Mouse (Mus musculus) cerebellum, postnatal 10 days (tissue): ENCODE results near the gene Mdga2.

ENCODE experiments used
- DNase-seq, 2 experiments: peaks; one replicate each; pipeline ENCODE4 v3.0.0; 2021; ENCODE audit warnings: mixed read lengths in 2 of 2

The Mdga2 gene

DNA sequence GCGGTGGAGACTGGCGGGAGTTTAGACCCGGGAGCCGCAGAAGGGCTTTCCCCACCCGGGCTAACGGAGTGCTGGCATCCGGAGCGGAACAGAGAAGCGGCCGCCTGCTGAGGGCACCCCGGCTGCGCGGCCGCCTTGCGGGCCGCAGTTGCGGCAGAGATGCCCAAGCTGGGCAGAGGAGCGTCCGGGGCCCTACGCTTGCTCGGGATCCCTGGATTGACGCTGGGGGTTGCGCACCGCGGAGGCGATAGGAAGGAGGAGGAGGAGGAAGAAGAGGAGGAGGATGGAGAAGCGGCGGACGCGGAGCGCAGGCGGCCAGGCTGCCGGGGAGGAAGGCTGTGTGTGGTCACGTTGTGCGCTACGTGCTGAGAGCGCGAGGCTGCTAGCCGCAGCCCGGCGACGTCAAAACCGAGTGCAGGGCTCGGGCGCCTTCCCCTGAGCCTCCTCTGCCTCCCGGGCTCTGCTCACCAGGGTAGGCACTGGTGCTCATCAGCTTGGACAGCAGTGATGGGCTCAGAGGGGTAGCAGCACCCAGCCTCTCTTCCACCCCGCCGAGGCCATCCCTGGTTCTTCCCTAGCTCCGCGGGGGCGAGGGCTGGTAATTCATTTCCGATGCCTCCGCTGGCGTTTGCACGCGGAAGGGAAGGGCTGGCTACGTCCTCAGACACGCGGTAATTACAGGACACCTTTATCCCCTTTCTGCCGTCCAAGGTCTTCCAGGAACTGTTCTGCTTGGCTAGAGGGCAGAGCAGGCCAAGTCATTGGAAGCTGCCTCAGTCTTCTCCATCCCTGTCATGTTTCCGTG is at the start of gene Mdga2:
TSS of gene Mdga2 (minus strand) at position 329 of the 805 bp plus-strand sequence.
- peak; percentile 65 to 66 for DNase-seq

DNA sequence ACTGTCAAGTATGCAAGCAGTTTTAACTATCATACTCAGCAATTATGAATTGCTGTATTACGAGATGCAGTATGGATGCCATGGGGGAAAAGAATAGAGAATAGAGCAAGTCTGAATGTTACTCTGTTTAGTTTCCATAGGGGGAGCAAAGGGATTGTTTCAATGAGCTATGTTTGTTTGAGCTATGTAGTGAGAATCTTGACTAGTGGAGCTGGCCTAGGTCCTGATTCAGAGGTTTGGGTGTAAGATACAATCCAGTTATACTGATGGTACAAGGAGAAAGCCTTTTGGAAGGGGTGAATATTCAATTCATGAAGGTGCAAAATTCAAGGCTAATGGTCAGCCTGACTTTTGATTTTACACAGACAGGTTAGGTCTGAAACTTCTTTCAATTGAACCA is 45.1 kb upstream of the Mdga2 start:
- no peak for DNase-seq

DNA sequence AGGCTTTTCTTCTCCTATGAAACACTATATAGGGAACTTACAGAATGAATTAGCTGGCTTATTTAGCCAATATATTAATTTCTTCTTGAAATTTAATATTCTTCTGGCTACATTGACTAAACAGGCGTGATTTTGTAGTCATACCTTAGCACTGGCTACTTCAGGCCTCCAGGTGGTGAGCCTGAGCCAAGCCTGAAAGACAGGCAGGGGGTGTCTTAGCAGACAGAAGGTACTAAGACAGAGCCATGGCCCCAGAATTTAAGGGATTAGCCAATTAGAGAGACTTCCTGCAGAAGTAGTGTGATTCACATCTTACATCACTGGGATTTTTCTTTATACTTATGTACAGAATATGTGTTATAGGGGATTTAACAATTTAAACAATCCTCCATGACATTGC is 1.2 kb upstream of the Mdga2 start:
- DNase-seq: peak; percentile 49 to 52

DNA sequence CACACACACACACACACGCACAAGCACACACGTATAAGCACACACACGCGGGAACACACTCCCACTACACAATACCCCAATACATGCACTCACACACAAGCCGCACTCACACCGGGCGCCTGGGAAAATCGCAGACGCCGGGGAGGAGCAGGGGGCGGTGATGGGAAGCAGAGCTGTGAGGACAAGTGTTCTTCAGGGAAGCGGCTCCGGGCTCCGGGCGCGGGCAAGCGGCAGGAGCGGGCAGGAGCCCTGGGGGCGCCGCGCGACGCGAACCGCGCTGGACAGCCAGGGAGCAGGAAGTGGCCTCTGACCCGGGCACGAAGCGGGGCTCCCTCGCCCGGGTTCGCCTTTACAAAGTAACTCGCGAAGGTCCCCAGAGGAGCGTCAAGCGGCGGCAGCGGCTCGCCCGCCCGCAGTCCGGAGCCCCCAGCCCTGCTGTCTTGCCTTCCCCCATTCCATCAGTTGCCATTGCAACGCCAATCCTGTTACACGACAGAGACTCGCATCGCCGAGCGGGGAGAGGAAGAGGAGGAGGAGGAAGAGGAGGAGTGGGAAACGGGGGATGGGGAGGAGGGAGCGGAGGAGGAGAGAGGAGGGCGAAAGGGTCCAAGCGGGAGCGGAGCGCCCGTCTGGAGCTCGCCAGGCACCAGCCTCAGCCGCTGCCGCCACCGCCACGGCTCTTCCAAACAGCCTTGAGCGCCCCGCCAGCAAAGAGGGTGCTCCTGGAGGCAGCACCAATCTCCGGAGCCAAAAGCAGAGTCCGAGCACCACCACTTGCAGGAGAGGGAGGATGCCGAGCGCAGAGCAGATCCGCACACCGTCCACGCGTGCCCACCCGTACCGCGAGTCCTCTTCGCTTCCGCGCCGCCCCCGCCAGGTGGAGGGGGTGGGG is 774 bp downstream of the Mdga2 start:
- peak; percentile 66 to 73 for DNase-seq

DNA sequence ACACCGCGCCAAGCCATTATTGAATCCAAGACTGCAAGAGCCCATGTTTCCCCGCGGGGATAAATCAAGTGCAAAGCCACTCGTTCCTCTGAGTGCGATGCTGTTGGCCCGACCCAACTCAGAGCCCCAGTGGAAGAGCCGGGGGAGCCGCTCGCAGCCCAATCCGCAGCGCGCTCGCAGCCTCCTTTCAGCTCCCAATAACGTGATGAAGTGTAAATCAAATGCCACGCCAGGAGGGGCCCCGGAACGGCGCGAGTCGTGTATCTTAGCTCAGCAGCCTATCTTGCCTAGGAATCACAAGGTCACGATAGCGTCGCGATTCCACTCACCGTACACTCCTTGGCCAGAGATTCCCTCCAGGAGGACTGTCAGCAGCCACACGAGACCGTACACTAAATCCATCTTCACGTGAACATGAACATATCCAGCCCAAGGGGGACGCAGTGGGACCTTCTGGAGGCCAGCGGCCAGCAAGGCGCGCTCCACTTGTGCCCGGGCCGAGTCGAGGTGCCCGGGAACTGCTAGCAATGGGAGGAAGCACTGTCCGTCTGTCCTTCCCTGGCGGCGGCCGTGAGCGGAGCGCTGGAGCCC is 1.6 kb downstream of the Mdga2 start:
- peak; percentile 62 to 65 for DNase-seq

DNA sequence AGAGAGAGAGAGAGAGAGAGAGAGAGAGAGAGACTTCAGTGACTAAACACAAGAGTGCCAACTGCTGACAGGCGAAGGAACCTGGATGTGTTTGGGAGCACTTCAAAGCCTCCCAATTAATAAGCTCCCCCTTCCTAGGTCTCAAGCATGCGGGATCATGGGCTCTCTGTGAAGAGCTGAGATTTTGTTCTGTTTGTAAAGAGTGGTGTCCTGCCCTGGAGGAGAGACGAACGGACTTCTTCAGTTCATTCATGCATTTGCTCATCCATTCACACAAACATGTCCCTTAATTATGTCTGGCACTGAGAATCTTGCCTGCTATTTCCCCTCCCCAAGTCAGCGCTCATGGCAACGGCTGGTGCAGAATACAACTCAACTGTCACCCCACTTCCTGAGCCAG is 2.3 kb downstream of the Mdga2 start:
- DNase-seq: peak; percentile 31 to 34

DNA sequence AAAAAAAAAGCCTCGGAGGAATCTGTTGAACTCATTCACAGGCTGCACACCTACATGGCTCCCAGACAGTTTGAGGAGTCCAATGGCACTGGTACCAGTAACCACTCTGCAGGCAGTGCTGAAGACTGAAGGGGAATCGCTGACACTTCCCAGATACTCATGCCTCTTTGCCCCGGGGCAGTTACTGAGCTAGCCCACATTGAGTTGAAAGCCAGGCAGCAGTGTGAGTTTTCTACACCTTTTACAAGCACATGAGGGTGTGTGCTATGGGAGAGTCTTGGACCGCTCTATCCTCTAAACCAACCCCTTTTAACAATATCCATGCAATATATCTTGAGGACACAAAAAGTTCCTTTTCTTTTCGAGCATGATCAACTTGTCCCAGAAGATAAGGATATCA is 2.8 kb downstream of the Mdga2 start:
- peak in 1 of 2 experiments; percentile 10 for DNase-seq

DNA sequence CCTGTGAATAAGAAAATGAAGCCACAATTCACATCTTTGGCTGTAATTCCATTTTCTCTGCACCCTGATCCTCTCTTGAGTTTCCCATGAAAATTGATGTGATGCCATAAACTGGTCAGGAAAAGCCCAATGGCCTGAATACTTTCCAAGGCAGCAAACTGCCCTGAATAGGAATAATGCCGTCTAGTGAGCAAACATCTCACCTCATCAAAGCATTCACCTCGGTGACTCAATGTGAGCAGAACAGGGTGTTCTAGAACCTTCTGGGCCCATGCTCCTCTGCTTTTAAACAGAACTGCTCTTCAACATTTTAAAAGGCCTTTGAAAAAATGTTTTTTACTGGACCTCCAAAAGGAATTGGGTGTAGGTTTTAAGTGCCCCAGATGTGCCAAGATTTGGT is 9.5 kb downstream of the Mdga2 start:
- no peak for DNase-seq

DNA sequence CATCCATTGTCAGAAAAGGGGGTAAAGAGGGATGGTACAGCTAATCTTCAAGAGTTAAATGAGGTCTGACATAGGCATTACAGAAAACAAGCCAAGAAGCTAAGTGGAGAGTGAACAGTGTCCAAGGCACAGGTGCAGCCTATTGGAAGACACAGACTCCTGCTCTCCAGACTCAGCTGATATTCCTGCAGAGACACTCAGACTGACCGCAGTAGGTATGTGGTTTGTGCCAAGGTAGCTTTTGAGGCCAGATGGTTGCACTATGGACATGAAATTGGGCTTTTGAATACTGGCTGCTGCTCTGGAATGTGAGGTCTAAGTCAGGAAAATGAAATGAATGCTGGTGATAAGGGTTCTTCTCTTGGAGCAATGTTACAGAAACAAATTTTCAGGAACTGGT is 44.2 kb downstream of the Mdga2 start:
- peak; percentile 88 to 90 for DNase-seq

DNA sequence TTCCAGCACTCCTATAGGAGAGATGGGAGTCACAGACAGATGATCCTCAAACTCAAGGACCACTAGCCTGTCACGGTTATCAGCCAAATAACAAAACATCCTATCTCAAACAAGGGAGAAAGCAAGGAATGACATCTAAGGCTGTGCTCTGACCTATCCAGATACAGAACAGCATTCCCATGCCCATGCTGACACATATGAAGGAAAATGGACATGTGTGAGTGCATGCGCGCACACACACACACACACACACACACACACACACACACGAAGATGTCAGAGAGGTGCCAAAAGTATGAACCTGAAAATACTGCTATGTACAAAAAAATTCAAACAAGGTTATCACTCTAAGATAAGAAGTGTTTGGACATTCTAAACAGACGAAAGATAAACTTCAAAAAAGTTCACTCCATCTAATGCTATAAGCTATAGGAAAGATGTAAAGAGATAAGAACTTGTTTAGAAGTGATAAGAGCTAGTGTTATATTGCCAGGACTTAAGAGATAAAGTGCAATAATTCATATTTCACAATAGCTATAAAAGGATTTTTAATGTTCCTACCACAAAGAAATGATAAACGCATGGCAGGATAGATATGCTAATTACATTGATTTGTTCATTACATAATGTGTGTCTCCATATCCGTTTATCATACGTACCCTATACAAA is 65.6 kb downstream of the Mdga2 start:
- DNase-seq: no peak

DNA sequence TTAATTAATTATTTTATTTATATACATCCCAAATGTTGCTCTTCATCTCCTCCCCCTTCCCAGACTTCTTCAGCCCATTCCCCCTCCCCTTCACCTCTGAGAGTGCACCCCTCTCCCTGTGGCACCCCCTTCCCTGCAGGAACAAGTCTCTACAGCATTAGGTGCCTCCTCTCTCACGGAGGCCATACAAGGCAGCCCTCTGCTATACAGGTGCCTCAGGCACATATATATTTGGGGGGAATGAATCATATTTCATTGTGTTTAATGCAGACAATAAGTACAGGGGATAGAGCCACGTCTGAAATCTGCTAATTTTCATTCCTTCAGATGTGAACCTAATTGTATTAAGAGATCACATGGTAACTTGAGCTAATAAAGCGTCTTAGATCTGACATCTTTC is 69.3 kb downstream of the Mdga2 start:
- no peak for DNase-seq

DNA sequence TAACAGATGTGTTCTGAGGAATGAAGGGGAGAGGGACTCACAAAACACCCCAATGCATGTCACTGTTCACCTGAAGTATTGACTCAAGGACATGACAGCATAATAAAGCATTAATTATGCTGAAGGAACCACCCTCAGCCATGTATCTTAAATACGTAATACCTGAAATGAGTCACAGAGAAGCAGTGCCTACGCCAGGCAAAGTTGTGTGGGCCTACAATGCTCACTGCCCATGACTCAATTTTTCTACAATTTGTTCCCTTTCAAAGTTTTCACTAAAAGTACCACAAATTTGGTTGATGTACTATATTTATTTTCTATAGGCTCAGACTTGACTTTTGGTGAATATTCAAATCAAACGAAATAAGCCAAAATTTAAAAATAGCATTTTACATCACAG is 80.7 kb downstream of the Mdga2 start:
- no peak for DNase-seq

DNA sequence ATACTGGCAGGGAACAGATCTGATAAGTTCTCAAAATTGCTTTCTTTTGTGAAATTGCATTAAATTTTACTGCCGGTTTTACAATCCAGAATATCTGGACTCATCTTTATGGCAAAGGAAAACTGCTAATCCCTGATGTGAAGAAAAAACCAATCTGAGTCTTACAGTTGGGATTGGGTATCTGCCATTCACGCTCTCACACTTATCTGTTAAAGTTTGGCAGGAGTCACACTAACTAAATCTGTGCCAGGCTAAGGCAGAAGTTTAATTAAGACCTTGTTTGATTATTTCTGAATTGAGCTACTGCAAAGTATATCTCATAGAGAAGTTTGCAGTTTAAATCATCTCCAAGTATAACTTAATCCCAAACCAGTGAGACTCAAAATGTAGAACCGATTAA is 82.2 kb downstream of the Mdga2 start:
- no peak for DNase-seq

DNA sequence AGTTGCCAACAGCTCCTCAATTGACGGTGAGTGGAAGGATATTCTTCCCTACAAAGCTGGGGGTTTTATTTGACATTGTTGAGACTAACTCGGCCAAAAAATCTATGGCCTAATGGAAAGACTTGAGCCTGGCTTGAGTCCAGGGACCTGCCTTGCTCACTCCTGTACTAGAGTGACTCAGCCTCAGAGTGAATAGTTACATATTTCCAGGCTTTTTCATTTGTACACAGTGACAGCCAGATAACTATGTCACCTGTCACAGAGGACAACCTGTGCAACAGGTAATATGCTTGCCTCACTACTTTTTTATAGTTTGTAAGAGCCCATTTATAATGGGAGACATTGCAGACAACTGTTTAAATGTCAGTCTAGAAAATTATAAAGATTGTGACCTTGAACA is 94.9 kb downstream of the Mdga2 start:
- DNase-seq: no peak

DNA sequence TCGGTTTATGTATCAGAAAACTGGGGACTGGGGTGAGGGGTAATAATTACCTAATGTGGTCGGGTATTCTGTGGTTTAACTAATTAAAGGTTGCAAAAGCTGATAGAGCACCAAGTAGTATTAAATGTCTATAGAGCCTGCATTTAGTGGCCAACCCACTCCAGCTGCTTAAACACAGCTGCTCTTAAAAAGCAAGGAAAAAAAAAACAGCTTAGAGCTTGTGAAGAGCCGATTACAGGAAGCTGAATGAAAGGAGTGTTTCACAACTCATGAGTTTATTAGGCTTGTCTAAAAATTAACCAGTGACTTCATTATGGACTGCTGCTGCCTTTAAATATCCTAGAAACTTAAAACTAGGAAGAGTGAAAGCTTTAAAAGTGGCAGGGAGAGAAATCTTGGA is 98.5 kb downstream of the Mdga2 start:
- DNase-seq: no peak

DNA sequence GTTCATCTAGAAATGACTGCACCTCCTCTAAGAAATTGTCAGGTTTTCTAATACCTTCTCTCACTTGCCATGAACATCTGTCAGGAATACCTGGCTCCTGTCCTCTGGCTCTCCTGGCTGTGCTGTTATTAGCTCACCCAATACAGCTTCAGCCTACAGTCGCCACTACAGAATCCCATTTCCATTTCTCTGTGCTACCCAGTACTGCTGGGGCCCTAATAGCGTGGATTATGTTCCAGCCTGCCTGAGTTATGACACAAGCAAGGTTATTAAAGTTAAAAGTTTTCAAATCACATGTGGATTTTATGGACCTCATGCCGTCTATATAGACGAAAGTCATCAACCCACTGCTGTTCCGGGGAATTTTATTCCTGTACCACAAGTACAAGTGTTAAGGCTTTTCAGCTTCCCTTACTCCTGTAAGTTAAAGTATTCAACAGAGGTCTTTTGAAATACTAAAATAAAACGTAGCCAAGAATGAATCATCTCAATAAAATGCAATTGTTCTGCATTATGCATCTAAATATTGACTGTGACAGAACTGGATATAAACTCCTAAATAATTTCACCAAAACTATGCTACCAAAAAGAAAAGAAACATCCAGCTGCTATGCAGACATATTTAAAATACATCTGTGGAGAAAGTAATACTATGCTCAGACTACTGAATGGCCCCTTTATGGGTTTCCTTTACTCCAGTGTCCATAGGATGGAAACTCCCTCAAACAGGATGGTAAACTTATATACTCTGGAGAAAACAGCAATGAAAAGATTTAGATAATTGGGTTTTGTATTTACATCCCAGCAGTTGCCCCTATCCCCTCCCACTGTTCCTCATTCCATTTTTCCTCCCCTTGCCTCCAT is 103.5 kb downstream of the Mdga2 start:
- DNase-seq: no peak

DNA sequence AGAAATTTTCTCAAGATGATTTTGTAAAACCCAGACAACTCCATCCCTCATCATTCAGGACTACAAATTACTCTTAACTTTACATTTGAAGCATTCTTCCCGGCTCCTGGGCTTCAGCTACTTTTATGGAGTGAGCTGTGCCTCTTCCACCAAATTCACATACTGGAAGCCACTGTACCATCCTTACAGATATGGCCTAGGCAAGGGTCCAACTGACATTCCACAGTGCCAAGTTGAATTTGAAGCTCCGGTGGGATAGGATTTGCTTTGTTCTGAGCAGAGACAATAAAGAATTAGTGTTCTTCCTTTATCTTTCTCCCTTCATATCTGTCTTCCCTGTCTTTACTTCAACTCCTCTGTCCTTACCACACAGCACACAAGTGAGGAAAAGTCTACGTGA is 118.2 kb downstream of the Mdga2 start:
- DNase-seq: peak; percentile 52 to 57

DNA sequence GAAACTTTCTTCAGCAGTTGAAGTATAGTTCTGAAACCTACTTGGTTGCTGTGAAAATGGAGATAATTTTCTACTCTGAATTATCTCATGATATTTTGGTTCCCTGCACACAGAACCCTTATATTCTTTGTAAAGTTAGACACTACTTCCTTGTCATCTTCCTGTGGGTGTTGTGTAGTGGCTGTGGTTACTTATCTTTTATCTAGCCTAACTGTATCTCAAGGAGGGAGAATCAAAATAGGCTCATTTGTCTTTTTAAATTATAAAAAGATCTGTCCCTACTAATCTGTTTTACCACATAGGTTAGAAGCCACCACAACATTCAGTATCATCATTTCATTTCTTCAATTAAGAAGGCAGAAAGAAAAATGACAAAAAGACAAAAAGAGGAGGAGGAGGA is 127.9 kb downstream of the Mdga2 start:
- no peak for DNase-seq

DNA sequence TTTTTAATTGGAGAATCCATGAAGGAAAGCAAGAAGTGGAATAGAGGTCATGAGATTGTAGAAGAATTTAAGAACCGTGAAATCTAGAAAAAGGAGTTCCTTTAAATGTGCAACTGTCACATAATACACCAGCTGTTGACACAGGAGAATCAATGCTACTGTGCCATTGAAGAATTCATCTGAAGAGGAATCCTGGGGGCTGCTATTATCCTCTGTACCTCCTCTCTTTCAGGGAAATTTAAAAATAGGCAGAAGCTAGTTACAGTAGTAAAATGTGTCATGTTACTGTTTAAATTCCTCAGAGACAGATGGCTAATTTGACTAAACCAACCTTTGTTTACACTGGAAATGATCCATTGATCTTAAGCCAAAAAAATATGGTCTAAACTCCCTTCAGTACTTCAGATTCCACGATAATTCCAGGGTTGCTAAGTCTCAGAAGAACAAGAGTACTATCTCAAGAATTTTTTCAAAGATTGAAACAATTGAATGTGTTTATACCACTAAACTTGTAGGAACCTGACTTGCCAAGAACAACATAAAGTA is 131.9 kb downstream of the Mdga2 start:
- DNase-seq: no peak

DNA sequence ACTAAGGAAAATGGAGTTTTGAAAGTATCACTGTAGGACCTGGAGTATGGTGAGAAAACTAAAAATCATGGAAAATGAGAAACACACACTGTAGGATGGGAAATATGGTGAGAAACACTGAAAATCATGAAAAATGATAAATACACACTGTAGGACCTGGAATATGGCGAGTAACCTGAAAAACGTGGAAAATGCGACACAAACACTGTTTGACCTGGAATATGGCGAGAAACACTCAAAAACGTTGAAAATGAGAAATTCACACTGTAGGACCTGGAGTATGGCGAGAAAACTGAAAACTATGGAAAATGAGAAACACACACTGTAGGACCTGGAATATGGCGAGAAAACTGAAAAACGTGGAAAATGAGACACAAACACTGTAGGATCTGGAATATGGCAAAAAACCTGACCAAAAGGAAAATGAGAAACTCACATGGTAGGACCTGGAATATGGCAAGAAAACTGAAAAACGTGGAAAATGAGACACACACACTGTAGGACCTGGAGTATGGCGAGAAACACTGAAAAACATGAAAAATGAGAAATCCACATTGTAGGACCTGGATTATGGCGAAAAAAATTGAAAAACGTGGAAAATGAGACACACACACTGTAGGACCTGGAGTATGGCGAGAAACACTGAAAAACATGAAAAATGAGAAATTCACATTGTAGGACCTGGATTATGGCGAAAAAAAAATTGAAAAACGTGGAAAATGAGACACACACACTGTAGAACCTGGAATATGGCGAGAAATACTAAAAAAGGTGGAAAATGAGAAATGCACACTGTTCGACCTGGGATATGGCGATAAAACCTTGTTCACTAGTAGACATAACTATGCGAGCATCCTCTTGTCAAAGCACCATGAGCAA is 163.0 kb downstream of the Mdga2 start:
- DNase-seq: peak in 1 of 2 experiments; percentile 25

DNA sequence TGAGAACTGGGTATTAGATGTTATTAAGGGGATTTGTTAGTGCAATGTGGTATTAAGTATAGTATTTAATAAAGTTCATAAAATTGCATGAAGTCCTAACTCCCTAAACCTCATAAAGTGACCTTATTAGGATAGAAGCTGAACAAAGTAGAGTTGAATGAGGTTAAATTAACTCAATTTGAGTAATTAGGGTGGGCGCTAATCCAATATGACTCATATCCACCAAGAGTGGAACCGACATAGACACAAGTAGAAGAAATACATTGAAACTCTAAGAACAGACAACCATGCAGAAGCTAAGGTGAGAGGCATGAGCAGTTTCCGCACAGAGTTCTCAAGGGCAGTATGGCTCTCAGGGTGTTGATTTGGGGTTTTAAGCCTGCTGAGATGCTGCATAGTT is 165.7 kb downstream of the Mdga2 start:
- no peak for DNase-seq
